Mouse (Mus musculus) thymus, adult 2 months (tissue): ENCODE results near the gene Btbd2. TPM values are rescaled to one million over a fixed set of nuclear protein-coding genes. Genes with fewer than 3 reads are reported as not detected.
"Not testable (repeated sequence)": the region's sequence is repeated elsewhere in the genome, so short reads cannot be mapped to it uniquely, and the experiment has no call there.

Experiments used
- DNase-seq: peaks from one replicate; pipeline ENCODE4 v3.0.0; 2021
- H3K27ac ChIP-seq: fragments of 200-500 bp; 2 replicates; pipeline ENCODE4 v1.5.1; 2012; ENCODE audit warnings: low read length, control low read depth; ENCODE audit not compliant: control insufficient read depth, insufficient read depth
- H3K27me3 ChIP-seq: fragments of 200-500 bp; 2 replicates; pipeline ENCODE4 v1.6.1; 2012; ENCODE audit warnings: mild to moderate bottlenecking, low read length, moderate library complexity, mixed read lengths; ENCODE audit not compliant: control insufficient read depth, insufficient read depth
- H3K36me3 ChIP-seq: fragments of 200-500 bp; 2 replicates; pipeline ENCODE4 v1.6.1; 2012; ENCODE audit warnings: mild to moderate bottlenecking, low read length, moderate library complexity; ENCODE audit not compliant: control insufficient read depth, insufficient read depth
- H3K4me1 ChIP-seq: fragments of 200-500 bp; replicated peaks from 2 replicates; pipeline ENCODE4 v1.6.1; 2012; ENCODE audit warnings: low read length; ENCODE audit not compliant: control insufficient read depth, insufficient read depth
- H3K4me3 ChIP-seq: fragments of 200-500 bp; 2 replicates; pipeline ENCODE4 v1.5.1; 2012; ENCODE audit warnings: mild to moderate bottlenecking, low read length, control low read depth, moderate library complexity; ENCODE audit not compliant: control insufficient read depth, insufficient read depth
- CTCF ChIP-seq: fragments of 200-500 bp; IDR thresholded peaks from 2 replicates; pipeline ENCODE4 v1.5.1; 2012; ENCODE audit warnings: mild to moderate bottlenecking, control low read depth, low read length, moderate library complexity, borderline replicate concordance; ENCODE audit not compliant: control insufficient read depth, poor library complexity, insufficient read depth; ENCODE audit errors: extremely low read depth
- POLR2A ChIP-seq: fragments of 200-500 bp; IDR thresholded peaks from 2 replicates; pipeline ENCODE4 v1.6.1; 2012; ENCODE audit warnings: mild to moderate bottlenecking, low read length, control low read depth, moderate library complexity; ENCODE audit not compliant: control insufficient read depth, poor library complexity, insufficient read depth; ENCODE audit errors: extremely low read depth
- WGBS: fragments of 180-500 bp; shearing (Covaris S2); methylation state at CpG from one replicate; pipeline ENCODE4 v1.1.7; 2018; 5-methylcytosine and 5-hydroxymethylcytosine counted together
- polyA plus RNA-seq: library from polyadenylated mRNA; depleted of rRNA; stranded (reverse); fragments of >200 nt; gene quantifications from 2 replicates; pipeline ENCODE4 v1.2.3, GENCODE M21; 2012

Btbd2 gene
- polyA plus RNA-seq, 1 experiment, result 94.7 TPM

DNA sequence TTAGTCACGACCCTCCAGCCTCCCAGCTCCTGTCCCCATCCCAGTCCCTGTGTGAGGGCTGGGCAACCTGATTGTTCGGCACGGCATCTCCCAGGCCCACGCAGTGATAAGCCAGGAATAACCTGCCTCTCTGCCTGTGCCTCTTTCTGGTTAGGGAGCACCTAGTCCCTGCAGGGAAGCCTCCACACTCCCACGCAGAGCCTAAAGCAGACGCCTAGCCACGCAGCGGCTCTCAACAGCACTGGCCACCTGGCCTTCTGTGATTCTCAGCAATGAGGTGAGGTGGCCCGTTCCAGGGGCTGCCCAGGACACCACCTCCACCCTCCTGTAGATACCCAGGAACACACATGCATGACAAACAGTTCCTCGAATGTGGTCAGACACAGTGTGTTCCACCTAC lies 6.5 kb downstream of the Btbd2 start:
- Histone ChIP-seq H3K4me1 (peaks cover 11% of the 10 kb centered on the region), H3K36me3 (no peaks in the 10 kb centered on the region), H3K4me3 (no peak overlapping the region), H3K27me3 (no peaks in the 10 kb centered on the region), H3K27ac (no peak overlapping the region)
- 95% methylated on average over 10 of the region's 10 CpGs for WGBS
- no peak for TF ChIP-seq POLR2A
- TF ChIP-seq CTCF, result no peak
- DNase-seq, result no peak

GRCm38 (mm10) chr10:80649910-80650309 lies 7.0 kb downstream of the Btbd2 start:
- H3K27me3 ChIP-seq, H3K27ac ChIP-seq, H3K4me1 ChIP-seq, H3K36me3 ChIP-seq, H3K4me3 ChIP-seq, DNase-seq: not testable (repeated sequence)
- WGBS, result 95% methylated on average over 6 of the region's 6 CpGs

GRCm38 (mm10) chr10:80646936-80647335 lies 9.9 kb downstream of the Btbd2 start:
- Histone ChIP-seq H3K27me3 (no peaks in the 10 kb centered on the region), H3K4me1 (no peaks in the 10 kb centered on the region; the same call in 1 of the 2 replicates), H3K36me3 (no peaks in the 10 kb centered on the region), H3K4me3 (no peak overlapping the region), H3K27ac (no peak overlapping the region)
- TF ChIP-seq CTCF (no peak), POLR2A (no peak)
- WGBS, result 97% methylated on average over 10 of the region's 10 CpGs
- no peak for DNase-seq

- H3K27ac ChIP-seq, result no peak overlapping the region
- peaks cover 57% of the 10 kb centered on the region for H3K36me3 ChIP-seq
- TF ChIP-seq CTCF (no peak), POLR2A (no peak)
- no peak overlapping the region for H3K4me3 ChIP-seq
- 94% methylated on average over 6 of the region's 6 CpGs for WGBS
- H3K4me1 ChIP-seq, result peaks cover 2% of the 10 kb centered on the region; the same call in 1 of the 2 replicates
- H3K27me3 ChIP-seq, result no peaks in the 10 kb centered on the region
- DNase-seq, result no peak
These were observed 21.5 kb downstream of the Btbd2 start for GRCm38 (mm10) chr10:80635345-80635744.

DNA sequence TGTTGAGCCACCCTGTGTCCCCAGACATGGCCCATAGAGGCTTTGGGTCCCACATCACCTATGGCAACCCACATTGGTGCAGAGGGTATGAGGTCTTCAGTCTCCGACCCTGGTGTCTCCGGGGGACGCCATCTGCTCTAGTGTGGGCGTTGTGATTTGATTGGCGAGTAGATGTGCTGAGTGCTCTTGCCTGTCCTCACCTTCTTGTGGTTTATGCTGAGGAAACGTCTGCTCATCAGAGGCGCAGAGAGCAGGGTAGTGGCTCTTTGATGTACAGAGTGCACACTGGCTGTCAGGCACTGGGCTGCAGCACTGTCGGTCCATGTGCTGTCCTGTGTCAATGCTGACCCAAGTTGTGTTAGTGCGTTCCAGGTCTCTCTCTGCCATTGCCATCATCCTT lies 27.9 kb downstream of the Btbd2 start:
- DNase-seq, result no peak
- Histone ChIP-seq H3K27ac (no peak overlapping the region), H3K4me3 (no peak overlapping the region), H3K27me3 (no peaks in the 10 kb centered on the region), H3K36me3 (peaks cover 3% of the 10 kb centered on the region), H3K4me1 (peaks cover 51% of the 10 kb centered on the region)
- no peak for TF ChIP-seq POLR2A
- TF ChIP-seq CTCF, result no peak
- 12% methylated on average over 9 of the region's 9 CpGs for WGBS

GRCm38 (mm10) chr10:80627685-80628084 lies 29.2 kb downstream of the Btbd2 start:
- WGBS, result 75% methylated on average over 2 of the region's 2 CpGs
- Histone ChIP-seq H3K27me3 (no peaks in the 10 kb centered on the region), H3K36me3 (no peaks in the 10 kb centered on the region), H3K4me1 (peaks cover 55% of the 10 kb centered on the region), H3K27ac (no peak overlapping the region), H3K4me3 (no peak overlapping the region)
- TF ChIP-seq CTCF (no peak), POLR2A (no peak)
- no peak for DNase-seq

DNA sequence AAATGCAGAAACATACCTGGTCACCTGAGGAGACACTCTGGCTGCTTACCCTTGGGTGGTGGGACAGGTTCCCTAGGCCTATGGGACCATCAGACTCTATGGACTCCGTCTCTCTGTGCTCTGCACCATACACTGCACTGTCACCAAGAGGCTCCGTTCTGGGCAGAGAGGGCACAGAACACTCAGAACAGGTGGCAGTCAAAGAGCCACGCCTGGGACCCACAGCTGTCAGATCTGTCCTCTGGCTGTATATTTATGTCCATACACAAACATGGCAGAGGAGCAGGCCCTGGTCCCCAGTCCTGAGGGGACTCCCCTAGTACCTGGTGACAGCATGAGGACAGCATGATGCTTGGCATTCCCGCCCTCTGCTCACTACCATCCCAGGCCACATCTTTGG lies 31.1 kb downstream of the Btbd2 start:
- TF ChIP-seq POLR2A (no peak), CTCF (no peak)
- H3K36me3 ChIP-seq, result no peaks in the 10 kb centered on the region
- WGBS, result 84% methylated on average over 4 of the region's 4 CpGs
- no peak overlapping the region for H3K27ac ChIP-seq
- peaks cover 59% of the 10 kb centered on the region for H3K4me1 ChIP-seq
- no peak for DNase-seq
- H3K27me3 ChIP-seq, result no peaks in the 10 kb centered on the region
- no peak overlapping the region for H3K4me3 ChIP-seq
